Mouse (Mus musculus) thymus, adult 2 months (tissue): Measurements from ENCODE around the gene Plekhs1. TPM values are rescaled to one million over a fixed set of nuclear protein-coding genes. Genes with fewer than 3 reads are reported as not detected.

Experiments
- DNase-seq: peaks from one replicate; pipeline ENCODE4 v3.0.0; 2021
- H3K27ac ChIP-seq: fragments of 200-500 bp; 2 replicates; pipeline ENCODE4 v1.5.1; 2012; ENCODE audit warnings: low read length, control low read depth; ENCODE audit not compliant: control insufficient read depth, insufficient read depth
- H3K27me3 ChIP-seq: fragments of 200-500 bp; 2 replicates; pipeline ENCODE4 v1.6.1; 2012; ENCODE audit warnings: mild to moderate bottlenecking, low read length, moderate library complexity, mixed read lengths; ENCODE audit not compliant: control insufficient read depth, insufficient read depth
- H3K36me3 ChIP-seq: fragments of 200-500 bp; 2 replicates; pipeline ENCODE4 v1.6.1; 2012; ENCODE audit warnings: mild to moderate bottlenecking, low read length, moderate library complexity; ENCODE audit not compliant: control insufficient read depth, insufficient read depth
- H3K4me1 ChIP-seq: fragments of 200-500 bp; replicated peaks from 2 replicates; pipeline ENCODE4 v1.6.1; 2012; ENCODE audit warnings: low read length; ENCODE audit not compliant: control insufficient read depth, insufficient read depth
- H3K4me3 ChIP-seq: fragments of 200-500 bp; 2 replicates; pipeline ENCODE4 v1.5.1; 2012; ENCODE audit warnings: mild to moderate bottlenecking, low read length, control low read depth, moderate library complexity; ENCODE audit not compliant: control insufficient read depth, insufficient read depth
- CTCF ChIP-seq: fragments of 200-500 bp; IDR thresholded peaks from 2 replicates; pipeline ENCODE4 v1.5.1; 2012; ENCODE audit warnings: mild to moderate bottlenecking, control low read depth, low read length, moderate library complexity, borderline replicate concordance; ENCODE audit not compliant: control insufficient read depth, poor library complexity, insufficient read depth; ENCODE audit errors: extremely low read depth
- POLR2A ChIP-seq: fragments of 200-500 bp; IDR thresholded peaks from 2 replicates; pipeline ENCODE4 v1.6.1; 2012; ENCODE audit warnings: mild to moderate bottlenecking, low read length, control low read depth, moderate library complexity; ENCODE audit not compliant: control insufficient read depth, poor library complexity, insufficient read depth; ENCODE audit errors: extremely low read depth
- WGBS: fragments of 180-500 bp; shearing (Covaris S2); methylation state at CpG from one replicate; pipeline ENCODE4 v1.1.7; 2018; 5-methylcytosine and 5-hydroxymethylcytosine counted together
- polyA plus RNA-seq: library from polyadenylated mRNA; depleted of rRNA; stranded (reverse); fragments of >200 nt; gene quantifications from 2 replicates; pipeline ENCODE4 v1.2.3, GENCODE M21; 2012

The Plekhs1 gene
- polyA plus RNA-seq, 1 experiment, result 1.1 TPM

DNA sequence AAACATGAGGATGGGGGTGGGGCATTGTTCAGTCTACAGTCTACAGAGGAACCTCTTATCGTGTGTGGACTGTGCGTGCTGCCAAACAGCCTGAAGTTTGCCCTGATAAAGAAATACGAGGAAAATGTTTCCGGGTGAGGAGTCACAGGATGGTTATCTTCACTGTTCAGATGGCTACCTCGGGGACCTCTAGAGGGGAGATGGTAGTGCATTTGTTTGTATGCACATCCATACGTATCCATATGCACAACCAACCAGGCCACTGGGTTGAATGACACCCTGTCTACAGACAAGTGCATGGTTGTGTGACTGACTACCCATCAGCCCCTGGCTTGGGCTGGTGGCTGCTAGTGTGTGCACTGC lies 22.4 kb upstream of the Plekhs1 start:
- H3K27ac ChIP-seq, result no peak overlapping the region
- no peak for DNase-seq
- TF ChIP-seq POLR2A (no peak), CTCF (no peak)
- H3K4me3 ChIP-seq, result no peak overlapping the region
- WGBS, result 94% methylated on average over 6 of the region's 6 CpGs
- peaks cover 8% of the 10 kb centered on the region for H3K36me3 ChIP-seq
- no peaks in the 10 kb centered on the region for H3K27me3 ChIP-seq
- H3K4me1 ChIP-seq, result no peaks in the 10 kb centered on the region

GRCm38 (mm10) chr19:56443445-56443844 lies 18.0 kb upstream of the Plekhs1 start:
- no peaks in the 10 kb centered on the region for H3K27me3 ChIP-seq
- H3K4me3 ChIP-seq, result no peak overlapping the region
- no peaks in the 10 kb centered on the region for H3K36me3 ChIP-seq
- no peaks in the 10 kb centered on the region for H3K4me1 ChIP-seq
- 94% methylated on average over 14 of the region's 14 CpGs for WGBS
- TF ChIP-seq CTCF (no peak), POLR2A (no peak)
- H3K27ac ChIP-seq, result no peak overlapping the region
- DNase-seq, result no peak

- H3K4me3 ChIP-seq, result no peak overlapping the region
- DNase-seq, result no peak
- 98% methylated on average over 4 of the region's 4 CpGs for WGBS
Observed at GRCm38 (mm10) chr19:56448784-56449183, 12.7 kb upstream of the Plekhs1 start.

DNA sequence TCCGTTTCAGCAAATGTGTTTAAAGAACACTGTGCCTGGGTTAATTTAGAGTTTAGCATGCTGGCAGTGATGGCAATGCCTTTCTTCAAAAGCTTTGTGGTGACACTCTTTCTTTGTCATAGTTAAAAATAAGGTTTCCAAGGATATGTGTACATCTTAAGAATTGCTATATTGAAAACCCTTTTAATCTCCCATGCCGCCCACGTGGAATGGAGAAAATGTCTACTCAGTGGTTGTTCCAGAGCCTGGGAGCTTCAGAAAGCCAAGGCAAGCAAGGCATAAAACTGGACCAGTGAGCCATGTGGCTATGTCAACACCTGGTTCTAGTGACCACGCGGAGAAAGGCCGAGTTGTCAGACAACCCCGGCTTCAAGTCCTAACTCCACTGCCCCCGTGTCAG lies 11.9 kb upstream of the Plekhs1 start:
- WGBS, result 96% methylated on average over 8 of the region's 8 CpGs
- no peaks in the 10 kb centered on the region for H3K36me3 ChIP-seq
- H3K4me1 ChIP-seq, result no peaks in the 10 kb centered on the region
- TF ChIP-seq CTCF (no peak), POLR2A (no peak)
- no peak overlapping the region for H3K27ac ChIP-seq
- H3K27me3 ChIP-seq, result no peaks in the 10 kb centered on the region
- DNase-seq, result no peak
- H3K4me3 ChIP-seq, result no peak overlapping the region

More at GRCm38 (mm10) chr19:56448784-56449183, 12.7 kb upstream of the Plekhs1 start:
- Histone ChIP-seq H3K27me3 (no peaks in the 10 kb centered on the region), H3K4me1 (no peaks in the 10 kb centered on the region), H3K36me3 (no peaks in the 10 kb centered on the region), H3K27ac (no peak overlapping the region)
- TF ChIP-seq POLR2A (no peak), CTCF (no peak)

- DNase-seq, result no peak
- Histone ChIP-seq H3K36me3 (no peaks in the 10 kb centered on the region), H3K27ac (no peak overlapping the region), H3K27me3 (no peaks in the 10 kb centered on the region), H3K4me3 (no peak overlapping the region), H3K4me1 (no peaks in the 10 kb centered on the region)
- TF ChIP-seq CTCF, result no peak
- no peak for TF ChIP-seq POLR2A
- WGBS, result 71% methylated on average over 5 of the region's 5 CpGs
Observed at GRCm38 (mm10) chr19:56450892-56451291, 10.5 kb upstream of the Plekhs1 start.

DNA sequence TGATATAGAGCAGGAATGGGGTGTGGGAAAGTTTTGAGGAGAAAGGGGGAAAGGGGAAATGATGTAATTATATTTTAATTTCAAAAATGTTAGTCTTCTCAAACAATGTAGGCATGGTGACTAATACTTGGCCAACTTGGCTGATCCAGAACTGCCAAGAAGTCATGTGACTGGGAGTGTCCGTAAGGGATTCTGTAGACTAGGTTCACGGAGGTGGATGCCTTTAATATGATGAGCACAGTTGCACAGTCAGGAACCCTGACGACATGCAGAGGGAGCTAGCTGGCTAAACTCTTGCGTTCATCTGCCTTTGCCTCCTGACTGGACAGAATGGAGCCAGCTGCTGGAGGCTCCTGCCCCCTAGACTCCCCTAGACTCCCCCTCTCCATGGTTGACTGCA lies 9.6 kb upstream of the Plekhs1 start:
- H3K36me3 ChIP-seq, result no peaks in the 10 kb centered on the region
- no peak overlapping the region for H3K27ac ChIP-seq
- TF ChIP-seq CTCF (no peak), POLR2A (no peak)
- H3K4me1 ChIP-seq, result no peaks in the 10 kb centered on the region
- no peak for DNase-seq
- no peak overlapping the region for H3K4me3 ChIP-seq
- 84% methylated on average over 4 of the region's 4 CpGs for whole genome bisulfite sequencing
- no peaks in the 10 kb centered on the region for H3K27me3 ChIP-seq

- Histone ChIP-seq H3K4me1 (peaks cover 3% of the 10 kb centered on the region; the same call in 1 of the 2 replicates), H3K36me3 (no peaks in the 10 kb centered on the region), H3K27me3 (no peaks in the 10 kb centered on the region), H3K27ac (no peak overlapping the region), H3K4me3 (no peak overlapping the region)
- 93% methylated on average over 2 of the region's 2 CpGs for WGBS
- no peak for DNase-seq
- TF ChIP-seq CTCF (no peak), POLR2A (no peak)
Observed at GRCm38 (mm10) chr19:56452421-56452820, 9.0 kb upstream of the Plekhs1 start.
